Mouse (Mus musculus) forebrain, embryonic 12.5 days (tissue): Measurements from ENCODE around the gene Slmap. TPM values are rescaled to one million over a fixed set of nuclear protein-coding genes. Genes with fewer than 3 reads are reported as not detected.
"Not testable (repeated sequence)": the region's sequence is repeated elsewhere in the genome, so short reads cannot be mapped to it uniquely, and the experiment has no call there.

Source experiments
- ATAC-seq: fragments of 200-750 bp; cut with Nextera tagmentation; 2 replicates; pipeline ENCODE4 v1.8.0; 2017; ENCODE audit warnings: moderate TSS enrichment; ENCODE audit not compliant: low FRiP score
- H3K27ac ChIP-seq: fragments of 300-500 bp; sonication (generic); 2 replicates; pipeline ENCODE4 v1.5.1; 2016; ENCODE audit warnings: mild to moderate bottlenecking
- H3K27me3 ChIP-seq: fragments of 300-500 bp; sonication (generic); 2 replicates; pipeline ENCODE4 v1.6.1; 2016; ENCODE audit warnings: mild to moderate bottlenecking
- H3K36me3 ChIP-seq: fragments of 300-500 bp; sonication (generic); replicated peaks from 2 replicates; pipeline ENCODE4 v1.6.1; 2016; ENCODE audit warnings: mild to moderate bottlenecking
- H3K4me1 ChIP-seq: fragments of 300-500 bp; sonication (generic); 2 replicates; pipeline ENCODE4 v1.6.1; 2016
- H3K4me2 ChIP-seq: fragments of 300-500 bp; sonication (generic); 2 replicates; pipeline ENCODE4 v1.6.1; 2016; ENCODE audit warnings: mild to moderate bottlenecking, moderate library complexity
- H3K4me3 ChIP-seq: fragments of 300-500 bp; sonication (generic); replicated peaks from 2 replicates; pipeline ENCODE4 v1.5.1; 2016; ENCODE audit warnings: mild to moderate bottlenecking
- H3K9ac ChIP-seq: fragments of 300-500 bp; sonication (generic); 2 replicates; pipeline ENCODE4 v1.6.1; 2016; ENCODE audit warnings: mild to moderate bottlenecking
- H3K9me3 ChIP-seq: fragments of 300-500 bp; sonication (generic); 2 replicates; pipeline ENCODE4 v1.6.1; 2016
- WGBS: fragments of 180-500 bp; shearing (Covaris S2); methylation state at CpG from one replicate; pipeline ENCODE4 v1.1.7; 2016; 5-methylcytosine and 5-hydroxymethylcytosine counted together
- polyA plus RNA-seq: library from polyadenylated mRNA; unstranded; fragments of >200 nt; fragmentation: Nextera tagmentation; extraction: Ambion mirVana; gene quantifications from 2 replicates; pipeline ENCODE4 v1.2.1, GENCODE M21; 2016

Slmap gene
- polyA plus RNA-seq, 1 experiment from 2014 or later: 21.6 TPM

DNA sequence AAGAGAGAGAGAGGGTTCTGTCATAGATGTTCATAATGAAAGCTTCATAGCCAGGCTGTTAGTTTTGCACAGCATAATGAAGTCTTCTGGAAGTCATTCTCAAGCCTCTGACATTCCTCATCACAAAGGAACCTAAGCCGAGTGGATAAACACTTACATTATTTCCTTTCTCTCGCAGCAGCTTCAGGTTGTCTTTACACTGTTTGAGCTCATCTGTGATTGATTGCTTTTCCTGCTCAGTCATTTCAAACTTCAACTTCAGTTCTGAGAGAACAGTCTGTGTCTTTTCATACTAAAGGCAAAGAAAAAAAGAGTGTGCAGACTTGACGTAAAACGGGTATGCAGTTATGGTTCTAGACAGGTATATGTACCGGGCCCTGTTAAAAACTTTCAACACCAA lies 116.8 kb downstream of the Slmap start:
- Histone ChIP-seq H3K27me3 (no peaks in the 10 kb centered on the region), H3K27ac (no peak overlapping the region), H3K9ac (no peak overlapping the region), H3K9me3 (no peaks in the 10 kb centered on the region), H3K4me2 (no peak overlapping the region), H3K4me3 (no peak overlapping the region), H3K36me3 (peaks cover 16% of the 10 kb centered on the region), H3K4me1 (0 out of 2 replicates have a peak, but pooled peaks cover 3% of the 10 kb centered on the region)
- no peak for ATAC-seq
- 76% methylated on average over 5 of the region's 5 CpGs for WGBS

DNA sequence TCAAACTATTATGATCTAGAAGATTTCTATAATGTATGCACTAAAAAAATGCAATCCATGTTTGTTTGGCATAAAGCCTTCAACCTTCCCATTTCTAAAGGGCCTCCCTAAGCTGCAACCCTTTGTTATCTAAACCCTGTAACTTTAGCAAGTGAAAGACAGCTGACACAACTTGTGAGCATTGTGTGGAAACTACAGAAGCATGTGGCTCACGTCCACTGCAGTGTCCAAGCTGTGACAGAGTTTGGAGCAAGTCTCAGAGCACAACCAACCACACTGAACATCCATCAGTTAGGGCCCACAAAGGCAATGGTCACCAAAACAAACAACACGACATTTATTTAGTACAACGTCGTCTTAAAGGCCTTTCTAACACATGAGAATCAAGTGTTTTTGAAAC lies 117.6 kb downstream of the Slmap start:
- H3K9me3 ChIP-seq: no peaks in the 10 kb centered on the region
- H3K36me3 ChIP-seq: peaks cover 9% of the 10 kb centered on the region
- WGBS: 73% methylated on average over 4 of the region's 4 CpGs

DNA sequence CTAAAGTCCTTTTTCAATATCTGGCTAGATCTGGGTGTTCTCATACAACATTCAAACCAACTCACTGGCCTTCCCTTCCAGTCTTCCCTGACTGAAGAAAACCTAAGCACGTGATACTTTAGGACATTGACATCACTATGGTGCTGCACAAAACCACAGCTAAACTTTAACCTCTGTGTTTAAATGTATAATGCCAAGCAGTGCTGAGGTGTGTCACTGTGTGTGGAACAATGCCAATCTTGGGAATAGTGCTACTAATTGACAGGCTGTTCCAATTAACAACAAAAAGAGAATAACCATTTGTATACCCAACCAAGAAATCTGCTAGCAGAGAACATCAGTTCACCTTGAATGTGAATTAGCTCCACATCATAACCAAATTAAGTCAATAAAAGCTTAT lies 121.2 kb downstream of the Slmap start:
- no peak overlapping the region for H3K9ac ChIP-seq
- H3K36me3 ChIP-seq: 0 out of 2 replicates have a peak, but pooled peaks cover 3% of the 10 kb centered on the region
- H3K4me1 ChIP-seq: 0 out of 2 replicates have a peak, but pooled peaks cover 3% of the 10 kb centered on the region
- no peak overlapping the region for H3K4me2 ChIP-seq
- no peaks in the 10 kb centered on the region for H3K9me3 ChIP-seq
- 48% methylated on average over 1 of the region's 1 CpGs for WGBS
- H3K27me3 ChIP-seq: no peaks in the 10 kb centered on the region
- H3K4me3 ChIP-seq: no peak overlapping the region
- no peak overlapping the region for H3K27ac ChIP-seq
- no peak for ATAC-seq

More for the DNA sequence above, 117.6 kb downstream of the Slmap start:
- 0 out of 2 replicates have a peak, but pooled peaks cover 3% of the 10 kb centered on the region for H3K4me1 ChIP-seq
- H3K9ac ChIP-seq: no peak overlapping the region
- H3K27me3 ChIP-seq: no peaks in the 10 kb centered on the region
- H3K4me2 ChIP-seq: no peak overlapping the region
- ATAC-seq: no peak
- H3K27ac ChIP-seq: no peak overlapping the region
- no peak overlapping the region for H3K4me3 ChIP-seq

DNA sequence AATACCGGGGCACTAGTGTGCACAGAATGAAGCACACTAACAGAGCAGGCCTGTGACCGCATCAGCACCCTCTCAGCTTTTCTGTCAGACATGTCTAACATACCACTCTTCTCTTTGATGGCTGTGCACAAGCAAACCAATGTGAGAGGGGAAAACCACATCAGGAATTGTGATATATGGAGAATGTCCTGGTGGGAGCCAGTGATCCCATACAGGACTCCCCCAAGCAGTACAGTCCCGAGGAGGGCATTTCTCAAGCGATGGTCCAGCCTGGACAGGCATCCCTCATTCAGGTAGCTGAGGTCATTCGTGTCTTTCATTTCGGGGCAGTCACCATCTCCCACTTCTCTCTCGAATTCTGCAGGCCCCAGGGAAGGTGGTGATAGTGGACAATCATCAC lies 128.0 kb downstream of the Slmap start:
- no peaks in the 10 kb centered on the region for H3K4me1 ChIP-seq
- H3K9me3 ChIP-seq: no peaks in the 10 kb centered on the region
- H3K36me3 ChIP-seq: no peaks in the 10 kb centered on the region
- no peak overlapping the region for H3K4me3 ChIP-seq
- no peak for ATAC-seq
- 94% methylated on average over 7 of the region's 7 CpGs for WGBS
- no peaks in the 10 kb centered on the region for H3K27me3 ChIP-seq
- H3K4me2 ChIP-seq: no peak overlapping the region
- no peak overlapping the region for H3K9ac ChIP-seq
- H3K27ac ChIP-seq: no peak overlapping the region

DNA sequence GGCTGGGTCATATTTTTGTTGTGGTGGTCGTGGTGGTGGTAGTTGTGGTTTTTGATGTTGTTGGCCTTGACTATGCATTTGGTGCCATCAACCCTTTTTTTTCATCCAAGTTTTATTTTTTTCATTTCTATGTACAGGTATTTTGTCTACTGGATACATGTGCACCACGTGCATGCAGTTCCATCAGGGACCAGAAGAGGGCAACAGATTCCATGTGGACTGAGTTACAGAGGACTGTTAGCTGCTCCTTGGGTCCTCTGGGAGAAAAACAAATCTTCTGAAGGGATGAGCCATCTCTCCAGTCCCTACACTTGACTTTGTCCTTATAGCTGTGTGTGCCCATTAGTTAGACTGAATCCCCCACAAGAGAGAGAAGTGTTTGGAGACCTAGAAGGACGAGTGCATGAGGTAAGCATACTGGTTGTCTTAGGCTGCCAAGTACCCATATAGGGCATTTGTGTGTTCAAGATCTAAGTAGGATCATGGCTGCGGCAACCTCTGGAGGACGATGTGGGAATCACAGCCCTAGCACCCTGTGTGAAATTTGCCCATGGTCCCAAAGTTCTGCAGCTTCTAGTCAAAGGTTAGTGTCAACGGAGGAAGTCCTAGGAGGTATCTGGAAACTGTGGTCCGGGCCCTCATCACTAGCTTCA lies 136.1 kb downstream of the Slmap start:
- H3K4me1 ChIP-seq: no peaks in the 10 kb centered on the region
- no peaks in the 10 kb centered on the region for H3K27me3 ChIP-seq
- no peak overlapping the region for H3K27ac ChIP-seq
- no peak overlapping the region for H3K9ac ChIP-seq
- H3K4me3 ChIP-seq: no peak overlapping the region
- no peak for ATAC-seq
- no peak overlapping the region for H3K4me2 ChIP-seq
- 0 out of 2 replicates have a peak, but pooled peaks cover 7% of the 10 kb centered on the region for H3K9me3 ChIP-seq
- 0 out of 2 replicates have a peak, but pooled peaks cover 3% of the 10 kb centered on the region for H3K36me3 ChIP-seq
- 95% methylated on average over 7 of the region's 7 CpGs for WGBS

DNA sequence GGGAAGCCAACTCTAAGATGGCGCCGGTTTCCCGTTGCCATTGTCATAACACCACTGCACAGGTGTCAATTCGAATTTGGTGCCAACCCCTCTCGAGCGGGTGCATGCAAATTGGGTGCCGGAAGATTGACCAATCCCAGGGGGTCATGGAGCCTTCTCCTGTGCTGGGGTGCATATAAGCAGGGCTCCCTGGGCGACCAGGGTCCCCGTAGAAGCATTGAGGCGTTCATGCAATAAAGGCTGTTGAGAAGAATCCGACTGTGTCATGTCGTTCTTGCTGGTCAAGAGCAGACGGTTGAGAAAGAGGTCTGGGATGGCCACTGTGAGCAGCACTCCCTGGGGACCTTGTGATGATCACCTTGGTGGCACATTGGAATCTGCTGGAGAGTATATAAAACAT lies 142.9 kb downstream of the Slmap start:
- 92% methylated on average over 13 of the region's 13 CpGs for WGBS
- Histone ChIP-seq H3K36me3 (0 out of 2 replicates have a peak, but pooled peaks cover 3% of the 10 kb centered on the region), H3K4me2 (no peak overlapping the region), H3K27ac (no peak overlapping the region), H3K27me3 (no peaks in the 10 kb centered on the region), H3K4me3 (no peak overlapping the region), H3K9me3 (0 out of 2 replicates have a peak, but pooled peaks cover 7% of the 10 kb centered on the region), H3K4me1 (no peaks in the 10 kb centered on the region), H3K9ac (no peak overlapping the region)
- ATAC-seq: no peak

DNA sequence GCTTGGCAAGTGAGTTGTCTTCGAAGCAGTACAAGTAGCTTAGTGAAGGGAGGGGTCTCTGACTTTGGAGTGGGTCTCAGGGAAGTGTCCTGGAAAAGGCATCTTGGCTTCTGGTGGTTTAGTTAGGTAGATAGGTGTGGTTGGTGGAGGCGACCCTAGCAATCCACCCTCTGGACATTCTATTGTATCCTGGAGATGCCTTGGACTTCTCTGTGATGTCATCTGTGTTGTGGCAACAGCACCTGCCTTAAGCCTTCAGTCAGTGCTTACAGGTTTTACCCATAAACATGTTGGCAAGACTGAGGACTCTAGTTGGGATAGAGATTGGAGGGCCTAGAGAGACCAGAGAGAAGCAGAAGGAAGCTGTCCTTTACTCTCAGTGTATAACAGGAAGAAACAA lies 145.8 kb downstream of the Slmap start:
- ATAC-seq: not testable (repeated sequence)
- 87% methylated on average over 2 of the region's 2 CpGs for WGBS

DNA sequence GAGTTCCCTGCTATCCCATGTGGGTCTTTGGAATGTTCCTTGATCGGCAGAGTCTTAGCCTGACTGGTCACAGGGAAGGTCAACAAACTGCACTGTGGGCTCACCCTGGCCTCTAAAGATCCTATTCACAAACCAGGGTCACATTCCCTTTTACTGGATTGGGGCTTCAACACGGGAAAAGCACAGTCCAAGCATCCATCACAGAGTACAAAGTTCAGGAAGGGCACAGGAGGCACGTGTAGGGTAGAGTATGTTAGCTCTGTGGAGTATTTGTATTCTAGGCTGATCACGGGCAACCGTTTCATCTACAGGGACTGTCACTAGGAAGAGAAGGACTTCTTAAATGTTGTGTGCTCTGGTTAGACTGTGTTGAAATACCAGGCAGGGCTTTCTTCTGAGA lies 147.7 kb downstream of the Slmap start:
- H3K4me3 ChIP-seq, H3K4me2 ChIP-seq: not testable (repeated sequence)
- WGBS: 80% methylated on average over 4 of the region's 5 CpGs

More for the DNA sequence above, 145.8 kb downstream of the Slmap start:
- not testable (repeated sequence) for H3K9ac ChIP-seq, H3K27ac ChIP-seq, H3K9me3 ChIP-seq, H3K4me1 ChIP-seq, H3K36me3 ChIP-seq, H3K4me2 ChIP-seq, H3K4me3 ChIP-seq, H3K27me3 ChIP-seq

DNA sequence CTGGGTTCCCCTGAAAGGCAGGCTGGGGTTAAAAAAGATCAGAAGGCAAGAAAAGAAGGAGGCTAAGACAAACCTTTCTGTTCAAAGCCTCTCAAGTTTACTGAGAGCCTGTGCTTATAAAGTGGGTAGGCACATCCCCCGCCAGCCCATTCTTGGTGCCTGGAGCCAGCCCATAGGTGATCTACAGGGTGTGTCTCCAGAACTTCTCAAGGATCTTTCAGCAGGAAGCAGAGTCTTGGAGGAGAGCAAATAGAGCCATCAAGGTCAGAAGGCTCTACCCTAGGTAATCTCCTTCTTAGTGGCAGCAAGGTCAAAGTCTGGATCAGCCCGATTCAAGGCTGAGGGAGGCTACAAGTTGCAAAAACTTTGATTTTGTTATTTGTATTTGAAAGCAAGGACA lies 149.1 kb downstream of the Slmap start:
- 89% methylated on average over 2 of the region's 2 CpGs for WGBS
- not testable (repeated sequence) for H3K27me3 ChIP-seq, H3K9me3 ChIP-seq, H3K4me2 ChIP-seq, H3K4me3 ChIP-seq, H3K4me1 ChIP-seq, H3K27ac ChIP-seq, ATAC-seq, H3K9ac ChIP-seq, H3K36me3 ChIP-seq

More for the DNA sequence above, 147.7 kb downstream of the Slmap start:
- not testable (repeated sequence) for H3K27me3 ChIP-seq, H3K9me3 ChIP-seq, H3K36me3 ChIP-seq, ATAC-seq, H3K27ac ChIP-seq, H3K9ac ChIP-seq, H3K4me1 ChIP-seq

DNA sequence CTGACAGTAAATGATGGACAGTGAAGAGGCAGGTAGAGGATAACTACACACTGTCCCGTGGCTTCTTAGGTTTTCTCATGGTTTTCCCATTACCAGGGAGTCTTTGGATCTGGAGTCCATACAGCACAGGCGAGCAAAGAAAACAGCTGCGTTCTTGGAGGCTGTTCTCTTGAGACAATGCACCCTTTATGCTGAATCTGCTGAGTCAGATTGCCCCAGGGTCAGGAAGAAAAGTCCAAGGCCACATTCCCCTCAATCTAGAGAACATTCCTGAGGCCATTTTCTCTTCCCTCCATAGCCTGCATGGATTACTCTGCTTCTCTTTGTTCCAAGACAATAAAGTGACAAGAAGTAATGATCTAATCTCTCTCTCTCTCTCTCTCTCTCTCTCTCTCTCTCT lies 155.7 kb downstream of the Slmap start:
- WGBS: 29% methylated on average over 3 of the region's 3 CpGs
- Histone ChIP-seq H3K27ac (no peak overlapping the region), H3K27me3 (no peaks in the 10 kb centered on the region), H3K36me3 (no peaks in the 10 kb centered on the region), H3K9me3 (no peaks in the 10 kb centered on the region), H3K9ac (no peak overlapping the region), H3K4me1 (peaks cover 5% of the 10 kb centered on the region), H3K4me2 (no peak overlapping the region), H3K4me3 (no peak overlapping the region)
- ATAC-seq: no peak

DNA sequence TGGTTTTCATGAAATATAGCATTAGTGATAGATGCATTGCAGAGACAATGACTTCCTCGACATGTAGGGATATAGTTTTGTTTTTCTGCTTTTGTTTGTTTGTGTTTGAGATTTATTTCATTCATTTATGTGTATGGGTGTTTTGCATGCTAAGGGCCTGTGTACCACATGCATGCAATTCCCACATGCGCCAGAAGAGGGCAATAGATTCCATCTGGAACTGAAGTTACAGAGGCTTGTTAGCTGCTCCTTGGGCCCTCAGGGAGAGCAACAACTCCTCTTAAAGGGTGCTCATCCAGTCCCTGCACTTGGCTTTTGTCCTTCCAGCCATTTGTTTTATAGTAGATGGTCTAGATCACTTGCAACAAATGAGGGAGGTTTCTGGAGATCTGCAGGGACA lies 158.1 kb downstream of the Slmap start:
- Histone ChIP-seq H3K9me3 (no peaks in the 10 kb centered on the region), H3K27me3 (no peaks in the 10 kb centered on the region), H3K4me3 (no peak overlapping the region), H3K36me3 (no peaks in the 10 kb centered on the region), H3K27ac (no peak overlapping the region), H3K9ac (no peak overlapping the region), H3K4me2 (no peak overlapping the region), H3K4me1 (peaks cover 5% of the 10 kb centered on the region)
- no peak for ATAC-seq
- WGBS: 4% methylated on average over 2 of the region's 2 CpGs
